ENCODE assay signal across 15 mouse cellular contexts in genomic region chr11:70234497-70234896, GRCm38 (mm10). TPM values are rescaled to one million over a fixed set of nuclear protein-coding genes. Genes with fewer than 3 reads are reported as not detected.
A peak's percentile ranks its signal among the peaks of the same experiment; 100 is the strongest.
DNase-seq lines count a peak whose midpoint lies in the region; ATAC-seq lines count a peak whose summit lies in the region.
"Had no signal": no experiment of that assay in that cellular context is flagged by ENCODE, and none has a peak within 500 bp of the region (broad histone marks: within the 10 kb centered on the region; RNA-seq: fewer than 3 reads in every experiment).

No protein-coding gene starts in this region.

- whole genome bisulfite sequencing in kidney, embryonic 15.5 days = 87% methylated on average over 8 of the region's 8 CpGs
- WGBS in neural tube, embryonic 11.5 days = 89% methylated on average over 8 of the region's 8 CpGs
- WGBS in limb, embryonic 13.5 days = 86% methylated on average over 8 of the region's 8 CpGs
- WGBS in forebrain, embryonic 11.5 days = 88% methylated on average over 8 of the region's 8 CpGs

- peaks cover 19% of the 10 kb centered on the region for H3K27me3 ChIP-seq in kidney, embryonic 15.5 days
- peaks cover 9% of the 10 kb centered on the region for H3K27me3 ChIP-seq in neural tube, embryonic 11.5 days (ENCODE audit: control insufficient read depth, insufficient read depth, low read length)
- peaks cover 15% of the 10 kb centered on the region for H3K27me3 ChIP-seq in limb, embryonic 13.5 days
- peaks cover 9% of the 10 kb centered on the region for H3K27me3 ChIP-seq in forebrain, embryonic 11.5 days (ENCODE audit: control insufficient read depth, insufficient read depth, low read length)

- H3K36me3 ChIP-seq in kidney, embryonic 15.5 days = peaks cover 17% of the 10 kb centered on the region
- 0 out of 2 replicates have a peak, but pooled peaks cover 4% of the 10 kb centered on the region for H3K36me3 ChIP-seq in neural tube, embryonic 11.5 days (ENCODE audit: control insufficient read depth, insufficient read depth, low read length)
- peaks cover 17% of the 10 kb centered on the region for H3K36me3 ChIP-seq in limb, embryonic 13.5 days
- H3K36me3 ChIP-seq in forebrain, embryonic 11.5 days (ENCODE audit: control insufficient read depth, insufficient read depth, low read length) = peaks cover 5% of the 10 kb centered on the region; the same call in 1 of the 2 replicates

- peak overlapping the region; percentile 32; the same call in 1 of the 2 replicates for H3K27ac ChIP-seq in kidney, embryonic 15.5 days
- no peak overlapping the region for H3K27ac ChIP-seq in neural tube, embryonic 11.5 days (ENCODE audit: low read depth, low read length)
- H3K27ac ChIP-seq in limb, embryonic 13.5 days = no peak overlapping the region
- H3K27ac ChIP-seq in forebrain, embryonic 11.5 days (ENCODE audit: low read depth, low read length) = no peak overlapping the region

- no peak overlapping the region for H3K9ac ChIP-seq in kidney, embryonic 15.5 days
- H3K9ac ChIP-seq in neural tube, embryonic 11.5 days (ENCODE audit: low read length) = no peak overlapping the region
- H3K9ac ChIP-seq in limb, embryonic 13.5 days = 0 out of 2 replicates have a peak overlapping the region, but pooled peaks have one; percentile 8
- H3K9ac ChIP-seq in forebrain, embryonic 11.5 days (ENCODE audit: low read length) = no peak overlapping the region

- peaks cover 75% of the 10 kb centered on the region for H3K4me1 ChIP-seq in kidney, embryonic 15.5 days
- H3K4me1 ChIP-seq in neural tube, embryonic 11.5 days (ENCODE audit: control insufficient read depth, insufficient read depth, low read length) = peaks cover 14% of the 10 kb centered on the region
- H3K4me1 ChIP-seq in limb, embryonic 13.5 days = peaks cover 53% of the 10 kb centered on the region
- peaks cover 16% of the 10 kb centered on the region for H3K4me1 ChIP-seq in forebrain, embryonic 11.5 days (replicated peaks; ENCODE audit: control insufficient read depth, insufficient read depth, low read length)

- 0 out of 2 replicates have a peak overlapping the region, but pooled peaks have one; percentile 16 for H3K4me2 ChIP-seq in kidney, embryonic 15.5 days
- H3K4me2 ChIP-seq in neural tube, embryonic 11.5 days (ENCODE audit: low read depth) = no peak overlapping the region
- H3K4me2 ChIP-seq in limb, embryonic 13.5 days (replicated peaks) = no peak overlapping the region
- no peak overlapping the region for H3K4me2 ChIP-seq in forebrain, embryonic 11.5 days (ENCODE audit: low read depth, low read length, severe bottlenecking)

- no peak overlapping the region for H3K4me3 ChIP-seq in kidney, embryonic 15.5 days (replicated peaks)
- H3K4me3 ChIP-seq in neural tube, embryonic 11.5 days (ENCODE audit: low read depth, low read length) = no peak overlapping the region
- no peak overlapping the region for H3K4me3 ChIP-seq in limb, embryonic 13.5 days
- no peak overlapping the region for H3K4me3 ChIP-seq in forebrain, embryonic 11.5 days (ENCODE audit: low read depth, low read length)

- DNase-seq in cerebellum, adult 9-11 months = peak; percentile 44
- no peak for DNase-seq in cerebellum, adult 18-20 months
- no peak for DNase-seq in kidney, postnatal 36 days
- DNase-seq in neural tube, embryonic 11.5 days (ENCODE audit: low spot score) = peak; percentile 2
- DNase-seq in neural tube, embryonic 10.5 days (ENCODE audit: extremely low spot score, low spot score) = no peak
- no peak for DNase-seq in forebrain, embryonic 11.5 days (ENCODE audit: low spot score)
- DNase-seq: B cell, adult 2 months; layer of hippocampus, adult 9-11 months; lung, postnatal 14 days; spleen, adult 18-20 months; thymus, adult 2 months had no signal

- H3K9me3 ChIP-seq in kidney, embryonic 15.5 days (replicated peaks) = no peaks in the 10 kb centered on the region
- no peaks in the 10 kb centered on the region for H3K9me3 ChIP-seq in neural tube, embryonic 11.5 days (ENCODE audit: control insufficient read depth, low read length)
- H3K9me3 ChIP-seq in limb, embryonic 13.5 days = no peaks in the 10 kb centered on the region
- no peaks in the 10 kb centered on the region for H3K9me3 ChIP-seq in forebrain, embryonic 11.5 days (ENCODE audit: control insufficient read depth, low read length)
- H3K9me3 ChIP-seq: forebrain, embryonic 10.5 days had no signal

- no peak for ATAC-seq in kidney, embryonic 15.5 days (replicated peaks; ENCODE audit: low FRiP score)
- no peak for ATAC-seq in neural tube, embryonic 11.5 days (ENCODE audit: insufficient read depth, low FRiP score, low TSS enrichment)
- ATAC-seq in limb, embryonic 13.5 days (ENCODE audit: low FRiP score, low read depth) = no peak
- no peak for ATAC-seq in forebrain, embryonic 11.5 days (replicated peaks; ENCODE audit: low FRiP score)
- ATAC-seq: intestine, embryonic 16.5 days had no signal

RNA-seq across cellular contexts. Expression of gene 0610010K14Rik, which starts 3.2 kb away (rescaled TPM):
- polyA plus RNA-seq in kidney, embryonic 15.5 days (2015; fragmentation: Nextera tagmentation; extraction: Ambion mirVana) = 178 and 179 TPM in 2 replicates
- 183 and 204 TPM in 2 replicates for polyA plus RNA-seq in neural tube, embryonic 11.5 days (2014; fragmentation: Nextera tagmentation; extraction: Ambion mirVana)
- polyA plus RNA-seq in limb, embryonic 13.5 days (2015; fragmentation: Nextera tagmentation; extraction: Ambion mirVana) = 203 and 209 TPM in 2 replicates
- 202 and 223 TPM in 2 replicates for polyA plus RNA-seq in forebrain, embryonic 11.5 days (2014; fragmentation: Nextera tagmentation; extraction: Ambion mirVana)

RNA-seq across cellular contexts. Expression of gene Bcl6b, which starts 4.9 kb away (rescaled TPM):
- 26.9 and 28.4 TPM in 2 replicates for polyA plus RNA-seq in kidney, embryonic 15.5 days (2015; fragmentation: Nextera tagmentation; extraction: Ambion mirVana)
- polyA plus RNA-seq in neural tube, embryonic 11.5 days (2014; fragmentation: Nextera tagmentation; extraction: Ambion mirVana) = 6.2 and 7.4 TPM in 2 replicates
- polyA plus RNA-seq in limb, embryonic 13.5 days (2015; fragmentation: Nextera tagmentation; extraction: Ambion mirVana) = 10.0 and 10.3 TPM in 2 replicates
- 4.9 and 6.8 TPM in 2 replicates for polyA plus RNA-seq in forebrain, embryonic 11.5 days (2014; fragmentation: Nextera tagmentation; extraction: Ambion mirVana)

RNA-seq across cellular contexts. Expression of gene Gm21988, which starts 5.1 kb away (rescaled TPM):
- polyA plus RNA-seq in kidney, embryonic 15.5 days (2015; fragmentation: Nextera tagmentation; extraction: Ambion mirVana) = 10.4 and 13.0 TPM in 2 replicates
- polyA plus RNA-seq in neural tube, embryonic 11.5 days (2014; fragmentation: Nextera tagmentation; extraction: Ambion mirVana) = 10.8 and 11.5 TPM in 2 replicates
- polyA plus RNA-seq in limb, embryonic 13.5 days (2015; fragmentation: Nextera tagmentation; extraction: Ambion mirVana) = 11.6 and 12.1 TPM in 2 replicates
- polyA plus RNA-seq in forebrain, embryonic 11.5 days (2014; fragmentation: Nextera tagmentation; extraction: Ambion mirVana) = 9.8 and 9.9 TPM in 2 replicates

RNA-seq across cellular contexts. Expression of gene Rnasek, which starts 5.1 kb away (rescaled TPM):
- 203 and 212 TPM in 2 replicates for polyA plus RNA-seq in kidney, embryonic 15.5 days (2015; fragmentation: Nextera tagmentation; extraction: Ambion mirVana)
- polyA plus RNA-seq in neural tube, embryonic 11.5 days (2014; fragmentation: Nextera tagmentation; extraction: Ambion mirVana) = 151 and 160 TPM in 2 replicates
- 152 and 162 TPM in 2 replicates for polyA plus RNA-seq in limb, embryonic 13.5 days (2015; fragmentation: Nextera tagmentation; extraction: Ambion mirVana)
- polyA plus RNA-seq in forebrain, embryonic 11.5 days (2014; fragmentation: Nextera tagmentation; extraction: Ambion mirVana) = 97.8 and 110 TPM in 2 replicates

RNA-seq across cellular contexts. Expression of gene Slc16a13, which starts 13.6 kb away (rescaled TPM):
- polyA plus RNA-seq in kidney, embryonic 15.5 days (2015; fragmentation: Nextera tagmentation; extraction: Ambion mirVana) = 13.3 TPM in 2 replicates
- 14.3 and 16.9 TPM in 2 replicates for polyA plus RNA-seq in neural tube, embryonic 11.5 days (2014; fragmentation: Nextera tagmentation; extraction: Ambion mirVana)
- polyA plus RNA-seq in limb, embryonic 13.5 days (2015; fragmentation: Nextera tagmentation; extraction: Ambion mirVana) = 10.9 and 11.5 TPM in 2 replicates
- 14.6 and 15.8 TPM in 2 replicates for polyA plus RNA-seq in forebrain, embryonic 11.5 days (2014; fragmentation: Nextera tagmentation; extraction: Ambion mirVana)

Comparison
In these comparisons a context has a peak if more than half of its experiments do, and no peak if none do; other contexts are left out.
1. DNase-seq: peak in cerebellum, adult 9-11 months (single experiment) and neural tube, embryonic 11.5 days (single experiment); none in cerebellum, adult 18-20 months (0 of 2), kidney, postnatal 36 days (0 of 2), neural tube, embryonic 10.5 days (single experiment) and forebrain, embryonic 11.5 days (single experiment).